Mouse (Mus musculus): ENCODE results near the gene Olfr992. TPM values are rescaled to one million over a fixed set of nuclear protein-coding genes. Genes with fewer than 3 reads are reported as not detected.

Olfr992 gene
- not detected for total RNA-seq (2023)

GRCm38 (mm10) chr2:85409369-85409768 is at the start of gene Olfr992:
Gene Olfr992 (minus strand): TSS chr2:85409469.

DNA sequence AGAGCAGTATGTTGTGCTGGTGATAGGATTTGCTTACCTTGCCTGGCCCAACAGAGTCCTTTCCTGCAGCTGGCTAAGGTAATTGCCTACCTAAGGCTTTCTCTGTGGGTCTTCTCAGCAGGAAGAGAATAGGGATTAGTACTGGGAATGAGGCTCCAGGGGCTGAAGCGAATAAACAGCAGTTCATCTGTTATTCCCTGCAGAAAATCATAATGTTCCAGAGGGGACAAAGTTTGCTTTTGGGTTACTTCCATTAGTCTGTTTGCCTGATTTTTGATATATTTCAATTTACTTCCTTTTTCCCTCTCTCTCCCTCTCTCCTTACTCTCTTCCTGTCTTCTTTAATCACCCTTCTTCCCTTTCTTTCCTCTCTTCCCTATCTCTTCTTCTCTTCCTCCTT is 34.3 kb upstream of the Olfr992 start, which contains the start of gene Olfr995:
Gene Olfr995, minus strand, starts transcription at position 101 of the 400 bp plus-strand sequence.

DNA sequence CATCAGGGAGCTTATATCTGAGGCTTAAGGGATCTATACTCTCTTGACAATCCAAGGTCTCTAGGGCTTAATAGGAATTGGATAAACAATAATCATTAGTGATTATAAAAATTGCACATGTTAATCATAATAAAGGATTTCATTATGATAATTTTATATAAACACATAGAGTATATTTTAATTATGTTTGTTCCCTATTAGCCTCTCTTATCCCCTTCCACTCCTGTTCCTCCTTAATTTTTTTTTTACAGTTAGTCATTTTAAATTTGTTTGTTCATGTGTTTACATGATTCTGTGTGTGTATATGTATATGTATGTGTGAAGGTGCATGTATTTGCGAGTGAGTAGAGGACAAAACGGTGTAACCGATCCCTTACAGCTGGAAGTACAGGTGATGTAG is 27.1 kb upstream of the Olfr992 start, which contains the start of gene Olfr994:
Gene Olfr994, minus strand, starts transcription at position 101 of the 400 bp plus-strand sequence.

DNA sequence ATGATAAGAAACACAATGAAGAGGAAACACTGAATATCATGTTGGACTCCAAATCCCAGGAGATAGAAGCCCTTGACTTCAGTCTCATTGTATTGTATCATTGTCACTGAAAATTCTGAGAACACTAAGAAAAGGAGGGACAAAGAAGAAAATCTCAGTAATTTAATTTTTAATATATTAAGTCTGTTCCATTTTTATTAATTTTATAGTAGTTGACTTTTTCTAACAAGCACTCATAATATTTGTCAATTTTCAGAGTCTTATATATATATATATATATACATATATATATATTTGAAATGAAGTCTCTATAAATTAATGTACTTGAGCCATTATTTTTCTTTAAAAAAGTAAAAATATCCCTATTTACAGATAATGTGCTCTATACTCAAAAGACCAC is 5.5 kb upstream of the Olfr992 start, which contains the start of gene Olfr993:
Gene Olfr993, minus strand, starts transcription at position 101 of the 400 bp plus-strand sequence.

GRCm38 (mm10) chr2:85363127-85363526 is 46.1 kb downstream of the Olfr992 start, which contains the start of gene Olfr988:
Gene Olfr988 (minus strand): TSS chr2:85363227.

Other genes with a start within 250 kb of the Olfr992 start
- not detected for gene Lrrc55, start 212.3 kb downstream of the Olfr992 start, total RNA-seq (2023)
- not detected for gene Olfr987, start 70.2 kb downstream of the Olfr992 start, total RNA-seq (2023)
- not detected for gene Olfr988, start 46.2 kb downstream of the Olfr992 start, total RNA-seq (2023)
- gene Olfr993, start 5.4 kb upstream of the Olfr992 start, total RNA-seq (2023) = not detected
- not detected for gene Olfr994, start 27.0 kb upstream of the Olfr992 start, total RNA-seq (2023)
- gene Olfr995, start 34.2 kb upstream of the Olfr992 start, total RNA-seq (2023) = not detected
- not detected for gene 4833423E24Rik, start 109.6 kb upstream of the Olfr992 start, total RNA-seq (2023)
- gene Olfr996, start 169.7 kb upstream of the Olfr992 start, total RNA-seq (2023) = not detected
- gene Olfr998, start 179.5 kb upstream of the Olfr992 start, total RNA-seq (2023) = not detected
- not detected for gene Olfr1000, start 202.4 kb upstream of the Olfr992 start, total RNA-seq (2023)
- not detected for gene Olfr1002, start 241.2 kb upstream of the Olfr992 start, total RNA-seq (2023)